Mouse (Mus musculus) CD4-positive, CD25-positive, alpha-beta regulatory T cell, adult 9 weeks (primary cell): Measurements from ENCODE around the gene Ccdc85b. TPM values are rescaled to one million over a fixed set of nuclear protein-coding genes. Genes with fewer than 3 reads are reported as not detected.

Source experiments
- polyA plus RNA-seq: library from polyadenylated mRNA; unstranded; fragments of 100-300 nt; shearing (Covaris generic); gene quantifications from one replicate; pipeline ENCODE4 v1.2.1, GENCODE M21; 2017

Gene Ccdc85b
- 3.6 TPM for polyA plus RNA-seq

DNA sequence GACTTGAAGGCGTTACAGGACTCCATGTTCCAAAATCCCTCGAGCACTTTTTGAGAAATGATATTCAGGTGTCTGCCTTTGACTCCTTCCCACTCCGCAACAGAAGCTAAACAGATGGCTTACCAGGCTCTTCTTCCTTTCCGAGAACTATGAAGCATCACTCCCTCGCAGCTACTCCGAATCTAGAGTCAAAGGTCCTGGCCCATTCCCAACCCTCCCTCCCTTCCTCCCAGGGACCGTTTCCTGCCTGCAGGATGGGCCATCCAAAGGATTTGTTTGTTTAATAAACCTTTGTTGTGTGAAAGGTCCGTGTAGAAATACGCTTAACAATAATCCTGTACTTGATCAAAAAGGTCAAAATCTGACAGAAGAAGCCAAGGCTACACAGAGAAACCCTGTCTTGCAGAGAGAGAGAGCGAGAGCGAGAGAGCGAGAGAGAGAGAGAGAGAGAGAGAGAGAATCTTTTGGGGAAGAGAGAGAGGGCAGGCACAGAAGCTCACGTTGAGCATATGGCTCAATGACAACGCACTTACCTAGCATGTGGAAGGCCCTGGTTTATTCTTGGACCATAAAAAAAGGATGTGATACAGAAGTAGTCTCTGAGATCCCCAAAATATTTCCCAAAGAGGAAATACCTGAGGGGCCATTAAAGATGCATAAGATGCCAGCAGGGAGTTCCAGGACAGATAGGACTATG is at the start of gene Ccdc85b:
TSS of gene Ccdc85b (minus strand) at position 149 of the 697 bp plus-strand sequence.

DNA sequence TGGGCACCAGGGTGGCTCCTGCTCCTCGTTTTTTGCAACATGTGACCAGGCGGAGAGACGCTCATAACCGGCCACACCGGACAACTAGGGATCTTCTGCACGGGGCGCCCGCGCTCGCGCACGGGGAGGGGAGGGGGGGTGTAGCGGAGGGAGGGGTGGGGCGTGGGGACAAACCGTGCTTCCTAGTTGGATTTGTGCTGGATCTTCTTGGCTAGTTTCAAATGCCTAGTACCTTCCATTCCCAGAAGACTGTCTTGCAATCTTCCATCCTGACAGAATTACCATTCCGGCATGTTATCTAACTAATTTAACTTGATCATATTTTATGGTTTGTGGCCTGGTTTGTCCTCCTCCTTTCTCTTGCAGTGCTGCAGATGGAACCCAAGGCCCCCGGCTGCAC is 46.0 kb upstream of the Ccdc85b start, which contains the start of gene 1700020D05Rik:
TSS of gene 1700020D05Rik (minus strand) at position 101 of the 400 bp plus-strand sequence.

DNA sequence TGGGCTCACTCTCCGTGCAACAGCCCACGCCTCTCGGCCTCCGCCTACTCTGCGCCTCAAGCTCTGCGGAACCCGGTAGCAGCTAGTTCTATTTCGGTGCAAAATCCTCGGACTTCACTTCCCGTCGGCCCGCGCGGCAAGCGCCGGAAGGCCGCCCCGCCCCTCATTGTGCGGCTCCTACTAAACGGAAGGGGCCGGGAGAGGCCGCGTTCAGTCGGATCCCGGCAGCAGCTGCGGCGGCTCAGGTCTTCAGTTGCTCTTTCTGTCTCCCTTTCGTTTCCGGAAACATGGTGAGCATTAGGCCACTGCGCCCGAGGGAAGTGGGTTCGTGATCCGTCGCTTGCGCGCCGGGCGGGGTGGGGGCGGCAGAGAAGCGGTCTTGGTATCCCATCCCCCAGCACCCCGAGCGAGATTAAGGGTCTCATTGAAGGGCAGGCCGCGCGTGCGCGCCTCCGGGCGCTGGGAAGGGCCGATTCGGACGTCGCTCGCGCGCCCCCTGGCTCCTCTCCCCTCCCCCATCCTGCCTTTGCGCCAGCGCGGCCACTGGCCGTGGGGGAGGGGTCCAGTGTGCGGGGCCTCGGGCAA is 32.7 kb upstream of the Ccdc85b start, which contains the start of gene Cfl1:
TSS of gene Cfl1 (plus strand) at position 143 of the 585 bp plus-strand sequence.

DNA sequence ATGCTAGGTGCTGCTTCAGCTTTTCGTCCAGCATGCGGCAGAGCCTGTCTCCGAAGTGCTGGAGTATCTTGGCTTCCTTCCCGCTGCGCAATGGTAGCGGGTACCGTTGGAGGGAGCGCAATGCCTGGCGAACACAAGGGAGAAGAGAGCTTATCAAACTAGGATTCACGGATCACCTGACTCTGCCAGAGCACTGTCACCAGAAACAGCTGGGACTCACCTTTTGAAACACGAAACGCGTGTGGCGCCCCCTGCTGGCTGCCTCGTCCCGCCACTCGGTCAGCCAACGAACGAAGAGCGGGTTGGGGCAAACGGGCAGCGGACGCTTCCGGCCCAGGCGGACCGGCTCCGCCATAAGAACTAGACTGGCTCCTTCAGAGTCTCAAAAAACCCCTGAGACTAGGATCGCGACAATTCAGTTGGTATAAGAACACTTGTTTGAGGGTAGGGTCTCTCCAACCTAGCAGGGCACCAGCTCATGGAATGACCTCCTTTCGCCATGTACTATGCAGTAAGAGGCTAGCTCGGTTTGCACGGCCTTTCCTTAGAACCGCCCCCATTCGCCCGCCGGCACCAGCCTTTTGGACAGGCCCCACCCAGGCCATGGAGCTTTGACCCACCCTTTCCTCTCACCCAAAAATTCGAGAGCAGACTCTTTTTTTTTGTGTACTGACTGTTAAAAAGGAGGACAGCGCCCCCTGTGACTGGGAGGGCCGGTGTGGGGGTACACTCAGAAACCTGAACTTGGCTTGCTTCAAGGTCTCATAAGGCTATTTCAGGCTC is 30.3 kb upstream of the Ccdc85b start, which contains the start of gene Mus81:
TSS of gene Mus81 (minus strand) at position 635 of the 783 bp plus-strand sequence.

DNA sequence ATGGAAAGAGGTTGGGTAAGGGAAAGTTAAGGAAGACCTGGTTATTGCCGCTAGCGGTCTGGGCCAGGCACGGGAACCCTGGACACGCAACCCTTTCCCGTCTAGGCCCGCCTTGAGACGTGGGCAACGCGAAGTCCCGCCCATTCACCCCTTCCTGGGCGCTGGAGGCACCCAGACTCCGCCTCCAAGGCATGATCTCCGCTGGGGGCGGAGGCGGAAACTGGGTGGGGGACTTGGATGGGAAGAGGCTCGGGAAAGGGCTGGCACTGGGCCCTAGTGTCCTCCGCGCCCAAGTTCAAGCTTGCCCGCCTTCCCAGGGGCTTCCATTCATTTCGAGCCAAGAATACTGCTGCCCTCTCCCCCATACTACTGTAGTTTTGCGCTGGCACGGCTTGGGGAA is 16.0 kb upstream of the Ccdc85b start, which contains the start of gene Efemp2:
TSS of gene Efemp2 (plus strand) at position 235 of the 400 bp plus-strand sequence.

DNA sequence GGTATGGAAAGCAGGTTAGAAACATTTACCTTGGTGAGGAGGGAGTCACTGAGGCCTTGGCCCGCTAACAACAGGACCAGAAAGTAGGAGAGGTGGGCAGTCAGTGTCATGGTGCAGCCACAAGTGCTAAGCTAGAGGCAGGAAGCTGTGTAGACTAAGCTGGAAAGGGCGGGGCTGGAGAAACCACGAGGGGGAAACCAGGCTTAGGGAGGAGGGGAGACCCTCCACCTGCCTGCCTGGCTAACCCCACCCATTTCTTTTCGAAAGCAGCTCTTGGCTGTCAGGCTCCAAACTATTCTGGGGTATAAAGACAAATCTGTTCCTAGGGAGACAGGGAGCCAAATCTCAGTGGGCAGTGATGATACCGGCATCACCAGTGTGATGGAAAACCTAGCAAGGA is 10.7 kb upstream of the Ccdc85b start, which contains the start of gene Ctsw:
TSS of gene Ctsw (minus strand) at position 134 of the 400 bp plus-strand sequence.

DNA sequence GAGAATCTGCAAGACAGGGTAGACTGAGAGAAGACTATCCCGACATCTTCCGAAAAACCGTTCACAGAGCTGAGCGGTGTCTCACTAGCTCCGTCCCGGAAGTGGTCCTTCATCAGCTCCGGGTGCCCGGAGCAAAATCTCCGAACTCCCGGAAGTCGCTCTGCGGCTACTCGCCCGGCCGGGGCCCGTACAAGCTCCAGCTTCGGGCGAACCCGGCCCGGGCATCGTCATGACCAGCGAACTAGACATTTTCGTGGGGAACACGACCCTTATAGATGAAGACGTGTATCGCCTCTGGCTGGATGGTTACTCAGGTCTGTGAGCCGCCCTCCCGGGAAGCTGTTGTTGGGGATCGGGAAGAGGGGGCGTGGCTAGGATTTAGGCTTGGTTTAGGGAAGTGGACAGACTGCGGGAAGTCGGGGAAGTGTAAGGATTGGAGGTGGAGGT is 2.8 kb upstream of the Ccdc85b start, which contains the start of gene Fibp:
TSS of gene Fibp (plus strand) at position 151 of the 447 bp plus-strand sequence.

DNA sequence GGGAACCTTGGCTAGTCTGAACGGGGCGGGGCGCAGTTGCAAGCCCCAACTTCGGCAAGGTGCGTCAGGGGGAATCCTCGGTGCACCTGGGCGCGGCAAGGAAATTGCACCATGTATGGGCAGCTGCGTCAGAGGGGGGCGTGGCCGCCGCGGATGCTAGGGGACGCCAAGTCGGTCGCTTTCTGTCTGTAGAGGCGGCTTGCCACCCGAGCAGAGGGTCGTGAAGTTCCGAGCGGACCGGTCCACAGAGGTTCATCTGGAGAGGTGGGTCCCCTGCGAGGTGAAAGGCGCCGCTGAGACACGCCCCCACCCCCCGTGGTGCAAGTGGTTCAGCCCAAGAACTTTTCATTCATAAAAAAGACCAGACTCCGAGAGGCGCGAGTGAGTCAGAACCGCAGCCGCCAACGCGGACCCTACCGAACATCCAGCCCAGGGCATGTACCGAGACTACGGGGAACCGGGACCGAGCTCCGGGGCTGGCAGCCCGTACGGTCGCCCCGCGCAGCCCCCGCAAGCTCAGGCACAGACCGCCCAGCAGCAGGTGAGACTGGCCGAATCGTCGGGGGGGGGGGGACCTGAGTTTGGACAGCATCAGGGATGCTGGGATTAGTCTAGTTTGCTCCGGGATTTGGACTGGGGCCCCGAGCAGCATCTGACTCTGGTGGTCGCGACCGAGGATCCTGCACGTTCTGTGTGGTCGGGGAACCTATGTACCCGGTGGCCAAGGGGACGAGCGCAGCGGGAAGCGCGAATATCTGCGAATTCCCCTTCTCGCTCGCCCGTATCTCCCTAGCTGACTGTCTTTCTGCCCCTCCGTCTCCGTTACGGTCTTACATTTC is 10.0 kb downstream of the Ccdc85b start, which contains the start of gene Fosl1:
TSS of gene Fosl1 (plus strand) at position 33 of the 839 bp plus-strand sequence.

DNA sequence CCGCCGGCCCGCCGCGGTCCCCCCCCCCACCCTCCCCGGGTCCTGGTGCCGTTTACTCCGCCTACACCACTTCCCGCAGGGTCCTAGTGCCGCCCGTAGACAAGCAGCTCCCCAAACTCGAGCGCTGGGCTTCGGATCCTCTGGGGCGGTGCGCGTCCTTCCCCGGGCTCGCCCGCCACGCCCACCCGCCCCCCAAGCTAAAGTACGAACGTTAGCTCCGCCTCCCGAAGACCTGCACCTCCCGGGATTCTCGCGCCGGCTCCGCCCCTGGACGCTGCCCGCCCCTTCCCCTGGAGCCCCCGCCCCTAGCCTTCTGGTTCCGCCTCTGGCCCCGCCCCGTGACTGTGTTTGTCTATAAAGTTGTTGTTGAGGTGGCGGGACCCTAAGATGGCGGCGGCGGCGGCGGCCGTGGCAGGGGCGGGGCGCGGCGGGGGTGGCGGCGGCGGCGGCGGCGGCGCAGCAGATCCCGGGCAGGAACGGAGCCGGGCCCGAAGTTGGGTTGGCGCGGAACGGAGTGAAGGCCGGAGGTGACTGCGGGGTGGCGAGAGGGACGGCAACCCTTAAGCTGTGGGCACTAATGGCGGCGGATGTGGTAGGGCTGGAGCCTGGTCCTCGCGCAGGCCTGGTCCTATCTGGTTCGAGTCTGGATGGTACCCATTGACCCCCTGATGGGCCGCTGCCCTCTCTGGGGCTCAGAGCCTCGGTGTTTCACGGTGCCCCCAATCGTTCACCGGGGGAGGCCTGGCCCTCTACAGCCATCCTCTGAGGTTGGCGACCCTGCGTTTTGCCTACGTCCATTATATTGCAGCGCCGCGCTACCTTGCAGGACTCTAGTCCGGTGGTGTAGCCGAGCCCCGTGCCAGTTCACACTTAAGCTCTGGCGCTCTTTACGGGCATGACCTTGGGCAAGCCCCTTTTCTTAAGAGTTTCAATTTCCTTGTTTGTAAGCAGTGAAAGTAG is 32.6 kb downstream of the Ccdc85b start, which contains the start of the genes Drap1 and AI837181:
TSS of gene Drap1 (minus strand) at position 198 of the 960 bp plus-strand sequence.
TSS of gene AI837181 (plus strand) at position 363 of the 960 bp plus-strand sequence.

Other genes starting within 250 kb of the Ccdc85b start
- 15.1 TPM for gene Pacs1, start 184.8 kb downstream of the Ccdc85b start, polyA plus RNA-seq
- gene Sf3b2, start 162.4 kb downstream of the Ccdc85b start, polyA plus RNA-seq, result 449 TPM
- not detected for gene Gal3st3, start 159.6 kb downstream of the Ccdc85b start, polyA plus RNA-seq
- not detected for gene Catsper1, start 122.2 kb downstream of the Ccdc85b start, polyA plus RNA-seq
- 1.4 TPM for gene Cst6, start 108.3 kb downstream of the Ccdc85b start, polyA plus RNA-seq
- gene Eif1ad, start 91.2 kb downstream of the Ccdc85b start, polyA plus RNA-seq, result 66.3 TPM
- gene Banf1, start 90.7 kb downstream of the Ccdc85b start, polyA plus RNA-seq, result 350 TPM
- gene Sart1, start 69.2 kb downstream of the Ccdc85b start, polyA plus RNA-seq, result 26.6 TPM
- gene Tsga10ip, start 55.4 kb downstream of the Ccdc85b start, polyA plus RNA-seq, result 1.0 TPM
- gene Drap1, start 32.9 kb downstream of the Ccdc85b start, polyA plus RNA-seq, result 73.1 TPM
- 14.3 TPM for gene AI837181, start 32.8 kb downstream of the Ccdc85b start, polyA plus RNA-seq
- gene Fosl1, start 10.3 kb downstream of the Ccdc85b start, polyA plus RNA-seq, result not detected
- 178 TPM for gene Fibp, start 2.7 kb upstream of the Ccdc85b start, polyA plus RNA-seq
- gene Ctsw, start 10.6 kb upstream of the Ccdc85b start, polyA plus RNA-seq, result 115 TPM
- gene Efemp2, start 16.1 kb upstream of the Ccdc85b start, polyA plus RNA-seq, result 2.3 TPM
- gene Mus81, start 30.5 kb upstream of the Ccdc85b start, polyA plus RNA-seq, result 70.5 TPM
- gene Cfl1, start 32.6 kb upstream of the Ccdc85b start, polyA plus RNA-seq, result 4,187 TPM
- 0.27 TPM for gene 1700020D05Rik, start 45.9 kb upstream of the Ccdc85b start, polyA plus RNA-seq
- 18.4 TPM for gene Snx32, start 52.6 kb upstream of the Ccdc85b start, polyA plus RNA-seq
- not detected for gene Ovol1, start 102.8 kb upstream of the Ccdc85b start, polyA plus RNA-seq
- gene Ap5b1, start 110.1 kb upstream of the Ccdc85b start, polyA plus RNA-seq, result 19.4 TPM
- 89.1 TPM for gene Rnaseh2c, start 144.0 kb upstream of the Ccdc85b start, polyA plus RNA-seq
- gene Kat5, start 152.3 kb upstream of the Ccdc85b start, polyA plus RNA-seq, result 59.7 TPM
- gene Rela, start 179.6 kb upstream of the Ccdc85b start, polyA plus RNA-seq, result 165 TPM
- 46.5 TPM for gene Sipa1, start 205.8 kb upstream of the Ccdc85b start, polyA plus RNA-seq
- gene Map3k11, start 230.8 kb upstream of the Ccdc85b start, polyA plus RNA-seq, result 18.1 TPM
- 47.0 TPM for gene Pcnx3, start 231.0 kb upstream of the Ccdc85b start, polyA plus RNA-seq
- 1.3 TPM for gene Kcnk7, start 246.5 kb upstream of the Ccdc85b start, polyA plus RNA-seq